Mouse (Mus musculus) erythroblast, embryonic 14.5 days (primary cell): ENCODE data around the gene Atp5j.

Experiments used
- GATA1 ChIP-seq: IDR thresholded peaks from 2 replicates; pipeline ENCODE4 v1.6.1; 2012; ENCODE audit warnings: low read length, inconsistent platforms, mixed read lengths
- TAL1 ChIP-seq: IDR thresholded peaks from 3 replicates; pipeline ENCODE4 v1.6.1; 2012; ENCODE audit warnings: low read length, inconsistent platforms, mixed read lengths

DNA sequence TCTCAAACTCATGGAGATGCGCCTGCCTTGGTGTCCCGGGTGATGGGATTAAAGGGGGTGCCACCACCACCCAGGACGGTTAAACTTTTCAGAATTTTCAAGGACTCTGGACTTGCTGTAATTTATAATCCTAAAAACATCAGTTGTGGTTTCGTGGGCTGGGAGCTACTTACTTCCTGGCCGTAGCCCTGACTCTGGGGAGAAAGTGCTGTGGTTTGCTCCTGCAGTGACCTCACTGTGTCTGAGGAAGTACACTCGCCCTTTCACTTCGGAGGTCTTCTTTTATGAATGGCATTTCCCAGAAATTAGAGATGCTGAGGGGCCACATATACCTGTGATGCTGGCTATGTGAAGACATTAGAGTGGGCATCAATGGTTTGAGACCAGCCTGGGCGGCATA lies 20.9 kb downstream of the Atp5j start:
- TF ChIP-seq GATA1, result no peak
- no peak for TF ChIP-seq TAL1
